Mouse (Mus musculus): ENCODE measurements around the gene Ppp2r2c.
A peak's percentile ranks its signal among the peaks of the same experiment; 100 is the strongest.
"Not testable (repeated sequence)": the region's sequence is repeated elsewhere in the genome, so short reads cannot be mapped to it uniquely, and the experiment has no call there.

Ppp2r2c gene

GRCm38 (mm10) chr5:36935486-36936473 is 67.5 kb downstream of the Ppp2r2c start:
- no peak for DNase-seq

- DNase-seq = no peak
Measured at GRCm38 (mm10) chr5:36936548-36936947, 68.2 kb downstream of the Ppp2r2c start.

- DNase-seq = no peak
Measured at GRCm38 (mm10) chr5:36938021-36938420, 69.7 kb downstream of the Ppp2r2c start.

- DNase-seq = not testable (repeated sequence)
Measured at GRCm38 (mm10) chr5:36938991-36939390, 70.7 kb downstream of the Ppp2r2c start.

GRCm38 (mm10) chr5:36942446-36942845 is 74.1 kb downstream of the Ppp2r2c start:
- no peak for DNase-seq

GRCm38 (mm10) chr5:36944552-36944951 is 76.2 kb downstream of the Ppp2r2c start:
- no peak for DNase-seq

- no peak for DNase-seq
Measured at GRCm38 (mm10) chr5:36945102-36945701, 76.9 kb downstream of the Ppp2r2c start.

GRCm38 (mm10) chr5:36945713-36946112 is 77.4 kb downstream of the Ppp2r2c start:
- no peak for DNase-seq

- peak in 1 of 2 experiments; percentile 60 for DNase-seq
Measured at GRCm38 (mm10) chr5:36946445-36946844, 78.1 kb downstream of the Ppp2r2c start.

- DNase-seq = peak; percentile 46 to 80
Measured at GRCm38 (mm10) chr5:36948831-36949230, 80.5 kb downstream of the Ppp2r2c start.

- no peak for DNase-seq
Measured at GRCm38 (mm10) chr5:36950871-36951270, 82.6 kb downstream of the Ppp2r2c start.

- DNase-seq = no peak
Measured at GRCm38 (mm10) chr5:36952311-36952710, 84.0 kb downstream of the Ppp2r2c start.

GRCm38 (mm10) chr5:36955366-36955765 is 87.1 kb downstream of the Ppp2r2c start:
- DNase-seq = peak in 1 of 2 experiments; percentile 36

GRCm38 (mm10) chr5:36958837-36959236 is 90.5 kb downstream of the Ppp2r2c start:
- peak in 1 of 2 experiments; percentile 65 for DNase-seq

- no peak for DNase-seq
Measured at GRCm38 (mm10) chr5:36960501-36960900, 92.2 kb downstream of the Ppp2r2c start.

GRCm38 (mm10) chr5:36971587-36971986 is 103.3 kb downstream of the Ppp2r2c start:
- DNase-seq = no peak

GRCm38 (mm10) chr5:36975336-36975735 is 107.0 kb downstream of the Ppp2r2c start:
- DNase-seq = no peak

GRCm38 (mm10) chr5:36977809-36978208 is 109.5 kb downstream of the Ppp2r2c start:
- DNase-seq = no peak

GRCm38 (mm10) chr5:36979001-36979400 is 110.7 kb downstream of the Ppp2r2c start:
- DNase-seq = no peak

- peak; percentile 23 to 30 for DNase-seq
Measured at GRCm38 (mm10) chr5:36979631-36980030, 111.3 kb downstream of the Ppp2r2c start.

GRCm38 (mm10) chr5:36982271-36982670 is 114.0 kb downstream of the Ppp2r2c start:
- DNase-seq = no peak

GRCm38 (mm10) chr5:36986617-36987016 is 118.3 kb downstream of the Ppp2r2c start:
- no peak for DNase-seq

GRCm38 (mm10) chr5:36988124-36988780 is 119.9 kb downstream of the Ppp2r2c start:
- peak in 1 of 2 experiments; percentile 8 for DNase-seq

Measured in spleen, adult 18-20 months (tissue).